Mouse (Mus musculus) kidney, adult 2 months (tissue): ENCODE measurements around the gene Ptpn13.

ENCODE experiments used
- CTCF ChIP-seq: fragments of 200-500 bp; conservative IDR thresholded peaks from 2 replicates; pipeline ENCODE4 v1.5.1; 2011; ENCODE audit warnings: low read depth, mild to moderate bottlenecking, control low read depth, low read length, moderate library complexity, mixed read lengths; ENCODE audit not compliant: insufficient read depth, insufficient read length
- POLR2A ChIP-seq: fragments of 200-500 bp; IDR thresholded peaks from one replicate; pipeline ENCODE4 v1.6.1; 2011; ENCODE audit warnings: low read depth, low read length, control low read depth

- TF ChIP-seq CTCF (no peak), POLR2A (no peak)
Observed at GRCm38 (mm10) chr5:103395683-103396082, 29.3 kb upstream of the Ptpn13 start.
